Mouse (Mus musculus): ENCODE measurements around the gene Mertk.

The Mertk gene

DNA sequence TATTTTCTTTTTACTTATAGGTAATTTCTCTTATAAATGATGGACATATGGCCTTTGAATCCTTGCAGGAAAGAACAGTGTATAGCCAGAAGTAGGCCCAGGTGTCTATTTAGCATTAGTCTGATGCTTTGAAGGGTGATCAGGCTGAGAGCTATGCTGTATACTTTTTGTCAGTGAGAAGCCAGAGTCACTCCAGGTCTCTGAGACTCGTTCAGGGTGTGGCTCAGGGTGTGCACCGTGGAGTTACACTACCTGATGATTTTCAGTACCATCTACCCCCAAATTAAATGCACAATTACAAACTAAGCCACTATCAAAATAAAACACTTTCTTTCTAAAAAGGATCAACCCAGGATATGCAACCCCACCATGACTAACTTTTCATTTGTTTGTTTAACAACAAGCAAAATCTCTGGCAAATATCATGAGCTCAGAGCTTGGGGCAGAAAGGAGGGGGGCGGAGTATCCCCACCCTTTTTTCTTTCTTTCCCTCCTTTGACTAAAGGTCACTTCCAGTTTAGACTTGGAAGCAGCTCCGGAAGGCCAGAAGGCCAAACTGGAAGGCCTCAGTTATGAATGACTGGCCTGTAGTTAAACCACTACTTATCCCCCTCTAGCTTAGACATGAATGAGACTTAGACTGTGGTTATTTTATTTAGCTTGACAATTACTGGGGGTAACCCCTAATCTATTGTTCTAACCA lies 69.9 kb downstream of the Mertk start:
- no peak for DNase-seq (ENCODE audit: low spot score)

DNA sequence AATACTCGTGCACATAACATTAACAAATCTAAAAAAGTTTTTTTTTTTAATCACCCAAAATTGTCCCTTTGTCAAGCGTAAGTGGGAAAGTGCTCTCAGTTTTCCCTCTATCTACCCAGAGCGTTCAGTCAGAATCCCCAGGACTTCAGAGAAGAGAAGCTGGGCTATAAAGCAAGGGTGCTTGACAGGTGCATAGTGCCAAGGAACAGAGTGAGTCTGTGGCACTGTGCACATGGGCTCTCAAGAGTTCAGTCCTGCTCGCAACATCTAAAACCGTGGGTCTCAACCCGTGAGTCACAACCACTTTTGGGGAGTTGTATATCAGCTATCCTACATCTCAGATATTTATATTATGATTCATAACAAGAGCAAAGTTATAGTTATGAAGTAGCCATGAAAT lies 71.8 kb downstream of the Mertk start:
- DNase-seq (ENCODE audit: low spot score) = no peak

DNA sequence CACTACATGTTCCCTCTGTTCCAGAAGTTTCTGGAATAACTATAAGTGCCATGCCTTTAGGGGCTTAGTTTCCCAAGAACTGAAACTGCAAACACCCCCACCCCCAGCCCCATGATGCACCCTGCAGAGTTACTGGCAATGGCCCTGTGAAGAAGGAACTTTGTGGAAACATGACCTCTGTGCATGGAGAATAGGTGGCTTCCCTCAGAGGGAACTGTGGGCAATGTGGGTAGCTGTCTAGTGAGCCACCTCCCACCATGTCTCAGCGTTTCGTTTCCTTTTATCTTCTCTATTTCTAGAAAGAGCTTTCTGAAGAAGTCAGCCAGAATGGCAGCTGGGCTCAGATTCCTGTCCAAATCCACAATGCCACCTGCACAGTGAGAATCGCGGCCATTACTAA lies 72.3 kb downstream of the Mertk start:
- DNase-seq (ENCODE audit: low spot score) = no peak

DNA sequence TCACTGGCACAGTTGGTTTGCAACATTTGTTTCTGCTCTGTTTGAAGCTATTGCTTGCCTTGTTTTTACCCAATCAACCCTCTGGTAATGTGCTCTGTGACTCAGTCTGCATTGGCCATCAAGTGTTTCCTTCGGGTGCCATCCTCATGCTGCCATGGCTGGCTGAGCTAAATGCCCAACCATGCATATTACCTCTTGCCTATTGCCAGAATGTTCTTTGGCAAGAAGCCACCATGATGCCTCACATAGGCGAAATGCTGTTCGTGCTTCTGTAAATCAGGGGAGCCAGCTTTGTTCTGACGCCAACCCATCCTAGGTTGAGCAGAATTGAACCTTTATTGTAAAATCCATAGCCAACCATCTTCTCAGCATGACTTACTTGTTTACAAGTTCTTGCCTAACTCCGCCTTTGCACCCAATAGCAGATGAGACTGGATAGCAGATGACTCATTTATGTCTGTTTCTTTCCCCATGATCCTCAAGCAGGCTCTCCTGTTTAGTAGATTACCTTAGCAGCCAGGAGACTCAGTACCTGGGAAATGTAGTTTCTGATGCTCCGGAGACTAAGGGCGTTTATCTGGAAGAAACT lies 73.1 kb downstream of the Mertk start:
- no peak for DNase-seq (ENCODE audit: low spot score)

DNA sequence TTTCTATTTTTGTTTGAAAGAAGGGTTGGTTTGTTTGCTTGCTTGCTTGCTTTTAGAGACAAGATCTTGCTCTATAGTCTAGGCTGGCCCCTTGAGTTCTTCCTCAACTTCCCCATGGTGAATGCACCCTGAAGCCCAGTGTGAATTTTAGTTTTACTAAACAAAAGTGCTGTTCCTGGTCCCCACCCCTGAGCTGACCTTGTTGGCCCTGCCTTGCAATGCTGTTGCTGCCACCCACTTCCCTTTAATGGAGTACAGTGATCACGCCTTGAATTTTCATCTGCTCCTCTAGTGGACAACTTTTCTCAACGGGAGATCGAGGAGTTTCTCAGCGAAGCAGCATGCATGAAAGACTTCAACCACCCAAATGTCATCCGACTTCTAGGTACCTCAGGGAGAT lies 83.5 kb downstream of the Mertk start:
- no peak for DNase-seq (ENCODE audit: low spot score)

- no peak for DNase-seq (ENCODE audit: low spot score)
These were observed 85.0 kb downstream of the Mertk start for GRCm38 (mm10) chr2:128783660-128784345.

DNA sequence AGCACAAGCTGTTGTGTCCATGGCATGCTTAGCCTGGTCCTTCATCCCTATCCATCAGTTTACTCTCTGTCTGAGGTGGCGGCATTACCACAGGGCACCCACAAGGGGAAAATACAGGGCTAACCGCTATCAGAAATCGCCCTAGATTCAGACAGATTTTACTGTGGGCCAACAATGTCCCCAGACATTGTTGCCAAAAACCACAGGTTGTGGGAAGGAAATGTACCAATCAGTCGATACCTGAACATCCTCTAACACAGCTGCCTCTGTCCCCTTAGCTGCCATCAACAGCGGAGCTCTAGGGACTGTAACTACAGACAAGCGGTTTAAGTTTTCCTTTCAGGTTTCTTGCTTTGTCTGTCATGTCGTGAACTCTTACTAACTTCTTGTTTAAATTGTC lies 86.1 kb downstream of the Mertk start:
- DNase-seq (ENCODE audit: low spot score) = no peak

GRCm38 (mm10) chr2:128786341-128786740 lies 87.6 kb downstream of the Mertk start:
- DNase-seq (ENCODE audit: low spot score) = no peak

GRCm38 (mm10) chr2:128786795-128787194 lies 88.0 kb downstream of the Mertk start:
- DNase-seq (ENCODE audit: low spot score) = no peak

DNA sequence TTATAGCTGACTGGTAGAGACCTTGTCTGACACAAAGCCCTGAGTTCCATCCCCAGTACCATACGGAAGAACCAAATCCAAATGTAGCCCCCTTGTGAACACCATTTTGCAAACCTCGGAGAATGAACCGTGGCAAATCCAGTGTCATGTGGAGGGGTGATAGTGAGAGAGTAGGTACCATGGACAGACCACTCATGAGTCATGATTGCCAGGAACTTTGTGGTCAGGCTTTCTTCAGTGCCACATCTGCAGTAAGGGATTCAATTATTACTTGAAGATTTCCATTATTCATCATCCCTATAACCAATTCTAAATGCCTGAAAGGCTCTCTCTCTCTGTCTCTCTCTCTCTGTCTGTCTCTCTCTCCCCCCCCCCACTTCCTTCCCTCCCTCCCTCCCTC lies 89.0 kb downstream of the Mertk start:
- DNase-seq (ENCODE audit: low spot score) = no peak

- no peak for DNase-seq (ENCODE audit: low spot score)
These were observed 92.3 kb downstream of the Mertk start for GRCm38 (mm10) chr2:128790875-128791614.

DNA sequence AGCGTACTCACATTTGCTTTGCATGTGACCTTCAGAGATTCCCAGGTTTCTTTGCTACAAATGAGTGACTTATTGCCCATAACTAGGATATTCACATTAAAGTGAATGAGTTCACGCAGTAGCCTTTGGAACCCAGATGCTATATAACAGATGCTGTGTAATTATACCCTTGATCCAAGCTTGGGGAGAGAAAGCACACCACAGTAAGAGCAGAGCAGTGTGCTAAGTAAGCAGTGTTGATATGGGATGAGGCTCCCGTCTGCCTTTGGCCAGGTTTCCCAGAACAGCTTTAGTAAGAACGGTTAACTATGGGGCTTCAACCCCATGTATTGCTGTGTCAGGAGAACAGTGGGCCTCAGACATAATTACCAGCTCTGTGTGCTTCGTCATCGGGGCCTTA lies 95.2 kb downstream of the Mertk start:
- no peak for DNase-seq (ENCODE audit: low spot score)

DNA sequence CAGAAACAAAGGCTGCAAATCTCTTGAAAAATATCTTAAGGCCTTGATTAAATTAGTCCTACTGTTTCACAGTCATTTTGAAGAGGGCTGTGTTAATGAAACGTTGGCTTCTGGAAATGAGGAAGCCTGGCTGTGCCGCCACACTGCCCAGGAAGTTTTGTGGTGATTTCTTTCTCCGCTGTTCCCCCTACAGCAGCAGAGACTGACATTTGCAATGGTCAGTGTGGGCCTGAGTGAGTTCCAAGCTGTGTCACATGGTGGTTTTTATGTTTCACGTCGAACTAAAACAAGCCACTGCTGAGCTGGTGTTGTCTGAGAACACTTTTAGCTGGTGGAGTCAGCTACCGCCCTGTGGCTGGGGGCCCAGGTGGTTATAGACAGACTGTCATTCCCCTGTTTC lies 97.7 kb downstream of the Mertk start:
- no peak for DNase-seq (ENCODE audit: low spot score)

- DNase-seq (ENCODE audit: low spot score) = no peak
These were observed 104.7 kb downstream of the Mertk start for GRCm38 (mm10) chr2:128803441-128803840.

DNA sequence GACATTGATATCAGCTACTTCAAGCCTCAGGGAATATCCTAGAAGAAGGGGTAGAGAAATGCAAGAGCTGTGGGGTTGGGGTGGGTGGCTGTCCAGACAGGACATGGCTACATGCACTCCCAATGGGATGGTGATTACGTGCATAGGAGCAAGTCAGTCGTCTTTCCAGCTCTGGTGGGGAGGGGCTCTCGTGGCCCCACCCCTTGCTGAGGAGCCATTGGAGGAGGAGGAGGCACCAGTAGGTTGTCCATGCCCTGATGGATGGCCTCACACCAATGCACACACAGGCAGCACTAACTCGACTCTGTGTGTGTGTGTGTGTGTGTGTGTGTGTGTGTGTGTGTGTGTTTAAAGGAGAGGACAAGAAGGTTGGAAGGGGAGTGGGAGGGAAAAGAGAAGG lies 106.6 kb downstream of the Mertk start:
- DNase-seq (ENCODE audit: low spot score) = no peak

DNA sequence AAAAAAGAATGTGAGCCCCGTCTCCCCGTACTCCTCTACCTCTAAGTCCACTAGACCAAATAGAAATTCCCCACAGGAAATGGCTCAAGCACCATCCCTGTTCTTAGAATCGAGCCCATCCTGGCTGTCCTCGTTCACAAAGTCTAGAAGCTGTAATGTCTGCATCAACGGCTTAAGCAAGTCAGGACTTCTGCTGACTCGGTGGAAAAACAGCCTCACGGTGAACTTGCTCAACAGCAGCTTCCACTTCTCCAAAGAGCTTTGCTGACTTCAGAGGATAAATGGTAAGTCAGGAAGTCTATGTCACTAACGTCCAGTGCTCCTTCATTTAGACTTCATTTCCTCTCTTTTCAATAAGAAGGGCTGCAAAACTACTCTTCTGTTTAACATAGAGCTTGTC lies 107.8 kb downstream of the Mertk start:
- DNase-seq (ENCODE audit: low spot score) = no peak

DNA sequence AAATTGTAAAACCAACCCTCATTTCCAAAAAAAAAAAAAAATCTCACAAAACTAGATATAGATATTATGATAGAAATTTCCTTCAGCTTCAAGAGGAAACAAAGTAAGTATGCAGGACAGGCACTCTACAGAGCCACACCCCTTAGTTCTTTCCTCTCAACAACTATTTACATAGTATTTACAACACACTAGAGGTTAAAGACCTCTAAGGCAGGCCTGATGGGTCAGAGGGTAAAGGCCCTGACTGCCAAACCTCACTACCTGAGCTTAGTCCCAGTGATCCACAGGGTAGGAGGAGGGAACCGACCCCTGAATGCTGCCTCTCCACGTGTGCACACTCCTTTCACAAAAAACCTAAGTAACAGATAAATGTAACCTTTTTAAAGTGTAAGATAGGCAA lies 114.0 kb downstream of the Mertk start:
- no peak for DNase-seq (ENCODE audit: low spot score)

DNA sequence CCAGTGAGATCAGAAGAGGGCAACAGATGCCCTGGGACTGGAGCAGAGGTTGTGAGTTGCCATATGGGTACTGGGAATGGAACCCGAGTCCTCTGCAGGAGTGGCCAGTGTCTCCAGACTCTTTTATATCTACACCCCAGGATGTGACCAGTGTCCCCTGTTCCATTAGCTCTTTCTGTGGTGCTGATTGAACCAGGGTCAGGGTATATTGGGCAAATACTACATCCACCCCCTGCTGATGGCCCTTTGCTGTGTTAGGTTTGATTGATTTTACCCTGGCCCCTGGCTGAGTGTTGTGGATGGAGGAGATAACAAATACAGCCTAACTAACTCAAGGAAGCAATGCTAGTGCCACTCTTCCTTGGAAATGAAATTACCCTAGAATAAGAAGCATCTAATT lies 117.6 kb downstream of the Mertk start:
- DNase-seq (ENCODE audit: low spot score) = no peak

DNA sequence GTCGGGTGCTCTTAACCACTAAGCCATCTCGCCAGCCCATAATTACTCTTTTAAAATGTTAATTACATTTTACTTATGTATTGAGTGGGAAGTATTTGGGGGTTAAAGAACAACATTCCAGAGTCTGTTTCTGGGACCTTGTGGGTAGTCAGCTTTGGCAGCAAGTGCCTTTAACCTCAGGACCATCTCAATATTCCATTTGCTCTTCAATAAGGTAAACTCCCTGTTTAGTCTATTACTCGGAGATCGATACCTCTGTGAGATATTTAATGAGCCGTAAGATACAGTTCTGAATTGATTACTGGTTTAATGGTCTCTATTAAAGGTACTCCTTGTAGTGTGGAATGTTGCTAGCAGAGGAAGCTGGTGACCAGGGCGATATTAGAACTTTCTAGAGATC lies 118.2 kb downstream of the Mertk start:
- no peak for DNase-seq (ENCODE audit: low spot score)

GRCm38 (mm10) chr2:128817387-128817785 lies 118.6 kb downstream of the Mertk start:
- DNase-seq (ENCODE audit: low spot score) = no peak

GRCm38 (mm10) chr2:128817786-128818681 lies 119.3 kb downstream of the Mertk start, which contains the start of gene Tmem87b:
Gene Tmem87b, plus strand, starts transcription at chr2:128818118.
- peak; percentile 92 for DNase-seq (ENCODE audit: low spot score)
